Mouse (Mus musculus) testis, adult 2 months (tissue): ENCODE measurements at regions not wholly inside any gene's neighbourhood (a gene's known extent, or its start where the extent isn't known, plus 50 kb on each side); places are given as distances from the start of the nearest gene placed in this dataset.

Experiments used
- CTCF ChIP-seq: fragments of 200-500 bp; IDR thresholded peaks from 2 replicates; pipeline ENCODE4 v1.5.1; 2012; ENCODE audit warnings: low read depth, mild to moderate bottlenecking, inconsistent platforms, low read length, moderate library complexity; ENCODE audit not compliant: control insufficient read depth, insufficient read depth, insufficient replicate concordance
- POLR2A ChIP-seq: fragments of 200-500 bp; IDR thresholded peaks from 2 replicates; pipeline ENCODE4 v1.6.1; 2012; ENCODE audit warnings: low read depth, mild to moderate bottlenecking, inconsistent platforms, low read length, moderate library complexity; ENCODE audit not compliant: control insufficient read depth

DNA sequence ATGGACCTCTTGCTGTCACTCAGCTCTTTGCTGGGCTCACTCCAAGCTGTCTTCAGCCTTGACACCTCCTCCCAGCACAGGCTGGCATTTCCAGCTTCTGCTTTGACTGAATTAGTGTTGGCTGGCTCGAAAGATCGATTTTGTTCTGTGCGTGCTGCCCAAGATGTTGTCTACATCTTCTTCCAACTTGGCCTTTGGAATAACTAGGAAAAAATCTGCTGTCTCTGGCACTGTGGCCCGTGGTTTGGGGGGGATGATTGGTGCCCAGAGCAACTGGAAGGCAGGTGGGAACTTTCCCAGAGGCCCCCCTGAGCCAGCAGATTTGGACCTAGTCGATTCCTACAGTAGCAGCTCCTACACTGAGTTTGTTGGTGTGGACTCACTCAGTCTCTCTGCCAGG is 76.9 kb downstream of the Psmg1 start:
- TF ChIP-seq CTCF (no peak), POLR2A (no peak)
